Mouse (Mus musculus): ENCODE results near the gene Olfr573-ps1. TPM values are rescaled to one million over a fixed set of nuclear protein-coding genes. Genes with fewer than 3 reads are reported as not detected.

Gene Olfr573-ps1
- polyA plus RNA-seq (2012; rRNA removed; ENCODE audit: low replicate concordance): not detected in 2 replicates

DNA sequence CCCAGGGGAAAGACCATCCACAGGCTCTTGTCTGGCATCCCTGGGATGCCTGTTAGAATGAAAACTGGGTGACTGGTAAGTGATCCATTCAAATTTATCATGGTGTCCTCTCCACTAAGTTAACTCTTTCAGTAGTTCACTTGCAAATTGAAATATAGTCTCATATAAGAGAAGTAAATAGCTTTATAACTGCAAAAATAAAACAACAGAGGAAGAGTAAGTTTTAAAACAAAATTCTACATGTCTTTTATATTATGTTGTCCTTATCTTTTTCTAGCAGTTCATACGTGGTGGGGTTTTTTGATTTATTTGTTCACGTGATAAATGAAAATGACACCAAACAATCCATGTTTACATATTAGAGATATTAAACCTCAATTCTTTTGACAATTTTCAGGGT, at the start of gene Olfr573-ps1:
Gene Olfr573-ps1, minus strand, starts transcription at position 101 of the 400 bp plus-strand sequence.

GRCm38 (mm10) chr7:102989224-102989623, 46.8 kb upstream of the Olfr573-ps1 start, which contains the start of gene Olfr578:
Gene Olfr578 (minus strand): TSS chr7:102989324.

GRCm38 (mm10) chr7:102975843-102976242, 33.5 kb upstream of the Olfr573-ps1 start, which contains the start of gene Olfr577:
Gene Olfr577 (minus strand): TSS chr7:102975943.

GRCm38 (mm10) chr7:102962360-102962759, 20.0 kb upstream of the Olfr573-ps1 start, which contains the start of gene Olfr576:
Gene Olfr576 (plus strand): TSS chr7:102962660.

GRCm38 (mm10) chr7:102958593-102958992, 16.2 kb upstream of the Olfr573-ps1 start, which contains the start of gene Olfr575:
Gene Olfr575 (minus strand): TSS chr7:102958775.

DNA sequence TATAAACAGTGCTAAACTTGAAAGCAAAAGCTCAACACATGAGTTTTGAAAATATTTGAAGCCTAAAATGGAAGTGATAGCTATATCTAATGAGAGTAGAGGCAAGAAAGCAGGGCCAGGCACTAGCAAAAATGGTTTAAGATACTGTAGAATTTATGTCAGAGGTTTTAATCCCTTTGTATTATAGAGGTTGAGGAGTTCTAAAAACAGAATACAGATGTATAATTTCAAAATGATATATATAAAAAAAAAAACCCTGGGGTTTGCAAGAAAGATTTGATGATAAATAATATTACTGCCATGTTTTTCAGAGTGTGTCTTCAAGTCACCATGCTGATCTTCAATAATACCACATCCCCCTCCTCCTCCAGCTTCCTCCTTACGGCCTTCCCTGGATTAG, 5.8 kb upstream of the Olfr573-ps1 start, which contains the start of gene Olfr574:
Gene Olfr574, plus strand, starts transcription at position 301 of the 400 bp plus-strand sequence.

GRCm38 (mm10) chr7:102924109-102924508, 18.3 kb downstream of the Olfr573-ps1 start, which contains the start of gene Olfr572:
Gene Olfr572 (plus strand): TSS chr7:102924409.

DNA sequence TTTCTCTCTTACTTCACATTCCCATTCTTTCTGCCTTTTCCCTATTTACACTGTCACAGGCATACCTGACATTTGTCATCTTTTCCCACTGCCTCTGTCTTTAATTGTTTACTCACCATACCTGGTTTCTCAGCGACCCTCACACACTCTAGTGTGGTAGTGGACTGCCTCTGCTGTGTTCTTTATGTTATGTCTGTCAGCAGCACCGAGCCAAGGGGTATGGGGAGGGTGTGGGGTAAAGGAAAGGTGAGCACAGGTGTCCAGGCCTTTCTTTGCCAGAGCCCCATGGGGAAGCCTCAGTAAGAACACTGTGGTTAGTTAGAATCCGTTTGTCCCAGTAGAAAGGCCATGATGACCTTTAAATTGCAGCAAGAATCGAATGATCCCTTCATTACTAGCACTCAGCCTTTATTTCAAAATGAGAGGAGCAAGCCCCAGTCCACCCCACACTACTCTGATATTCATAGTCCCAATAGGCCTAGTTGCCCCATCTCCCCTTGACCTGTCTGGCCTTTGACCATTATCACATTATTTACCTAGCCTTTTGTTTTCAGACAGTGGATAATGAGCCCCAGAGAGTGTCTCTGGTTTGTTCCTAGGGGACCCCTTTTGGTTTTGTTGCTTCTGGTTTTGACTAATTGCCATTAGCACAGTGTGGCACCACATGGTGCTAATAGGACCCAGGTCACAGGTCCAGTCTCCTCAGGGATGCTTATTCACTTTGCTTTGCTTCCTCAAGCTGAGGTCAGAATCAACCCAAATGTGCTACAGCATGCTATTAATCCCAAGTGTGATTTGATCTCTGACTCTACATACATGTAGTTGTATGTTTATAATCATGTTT, 25.1 kb downstream of the Olfr573-ps1 start, which contains the start of gene Olfr571:
Gene Olfr571, minus strand, starts transcription at position 505 of the 844 bp plus-strand sequence.

Other genes starting within 250 kb of the Olfr573-ps1 start
- not detected in 2 replicates for gene Olfr557, start 246.7 kb downstream of the Olfr573-ps1 start, polyA plus RNA-seq (2012; rRNA removed; ENCODE audit: low replicate concordance)
- gene Olfr558, start 240.4 kb downstream of the Olfr573-ps1 start, polyA plus RNA-seq (2012; rRNA removed; ENCODE audit: low replicate concordance): 0.07 and 0.09 TPM in 2 replicates
- not detected in 2 replicates for gene Olfr33, start 223.5 kb downstream of the Olfr573-ps1 start, polyA plus RNA-seq (2012; rRNA removed; ENCODE audit: low replicate concordance)
- not detected in 2 replicates for gene Olfr559, start 215.1 kb downstream of the Olfr573-ps1 start, polyA plus RNA-seq (2012; rRNA removed; ENCODE audit: low replicate concordance)
- not detected in 2 replicates for gene Olfr560, start 183.2 kb downstream of the Olfr573-ps1 start, polyA plus RNA-seq (2012; rRNA removed; ENCODE audit: low replicate concordance)
- 0.24 and 0.67 TPM in 2 replicates for gene Olfr78, start 183.1 kb downstream of the Olfr573-ps1 start, polyA plus RNA-seq (2012; rRNA removed; ENCODE audit: low replicate concordance)
- gene Olfr561, start 171.4 kb downstream of the Olfr573-ps1 start, polyA plus RNA-seq (2012; rRNA removed; ENCODE audit: low replicate concordance): not detected in 2 replicates
- not detected in 2 replicates for gene Olfr564, start 139.1 kb downstream of the Olfr573-ps1 start, polyA plus RNA-seq (2012; rRNA removed; ENCODE audit: low replicate concordance)
- gene Olfr566, start 83.8 kb downstream of the Olfr573-ps1 start, polyA plus RNA-seq (2012; rRNA removed; ENCODE audit: low replicate concordance): not detected in 2 replicates
- gene Olfr568, start 65.5 kb downstream of the Olfr573-ps1 start, polyA plus RNA-seq (2012; rRNA removed; ENCODE audit: low replicate concordance): not detected in 2 replicates
- gene Olfr569, start 51.7 kb downstream of the Olfr573-ps1 start, polyA plus RNA-seq (2012; rRNA removed; ENCODE audit: low replicate concordance): not detected in 2 replicates
- not detected in 2 replicates for gene Olfr570, start 48.0 kb downstream of the Olfr573-ps1 start, polyA plus RNA-seq (2012; rRNA removed; ENCODE audit: low replicate concordance)
- not detected in 2 replicates for gene Olfr571, start 25.0 kb downstream of the Olfr573-ps1 start, polyA plus RNA-seq (2012; rRNA removed; ENCODE audit: low replicate concordance)
- gene Olfr572, start 18.2 kb downstream of the Olfr573-ps1 start, polyA plus RNA-seq (2012; rRNA removed; ENCODE audit: low replicate concordance): not detected in 2 replicates
- gene Olfr574, start 5.9 kb upstream of the Olfr573-ps1 start, polyA plus RNA-seq (2012; rRNA removed; ENCODE audit: low replicate concordance): not detected in 2 replicates
- not detected in 2 replicates for gene Olfr575, start 16.2 kb upstream of the Olfr573-ps1 start, polyA plus RNA-seq (2012; rRNA removed; ENCODE audit: low replicate concordance)
- gene Olfr576, start 20.1 kb upstream of the Olfr573-ps1 start, polyA plus RNA-seq (2012; rRNA removed; ENCODE audit: low replicate concordance): not detected in 2 replicates
- gene Olfr577, start 33.4 kb upstream of the Olfr573-ps1 start, polyA plus RNA-seq (2012; rRNA removed; ENCODE audit: low replicate concordance): not detected in 2 replicates
- gene Olfr578, start 46.7 kb upstream of the Olfr573-ps1 start, polyA plus RNA-seq (2012; rRNA removed; ENCODE audit: low replicate concordance): not detected in 2 replicates
- not detected in 2 replicates for gene Olfr582, start 95.4 kb upstream of the Olfr573-ps1 start, polyA plus RNA-seq (2012; rRNA removed; ENCODE audit: low replicate concordance)
- gene Olfr583, start 108.7 kb upstream of the Olfr573-ps1 start, polyA plus RNA-seq (2012; rRNA removed; ENCODE audit: low replicate concordance): not detected in 2 replicates
- not detected in 2 replicates for gene Olfr584, start 139.3 kb upstream of the Olfr573-ps1 start, polyA plus RNA-seq (2012; rRNA removed; ENCODE audit: low replicate concordance)
- not detected in 2 replicates for gene Olfr585, start 155.1 kb upstream of the Olfr573-ps1 start, polyA plus RNA-seq (2012; rRNA removed; ENCODE audit: low replicate concordance)
- gene Olfr586, start 183.1 kb upstream of the Olfr573-ps1 start, polyA plus RNA-seq (2012; rRNA removed; ENCODE audit: low replicate concordance): not detected in 2 replicates
- gene Olfr588-ps1, start 198.3 kb upstream of the Olfr573-ps1 start, polyA plus RNA-seq (2012; rRNA removed; ENCODE audit: low replicate concordance): not detected in 2 replicates
- gene Olfr589, start 213.8 kb upstream of the Olfr573-ps1 start, polyA plus RNA-seq (2012; rRNA removed; ENCODE audit: low replicate concordance): not detected in 2 replicates
- gene Olfr591, start 235.8 kb upstream of the Olfr573-ps1 start, polyA plus RNA-seq (2012; rRNA removed; ENCODE audit: low replicate concordance): not detected in 2 replicates
- not detected in 2 replicates for gene Olfr592, start 242.2 kb upstream of the Olfr573-ps1 start, polyA plus RNA-seq (2012; rRNA removed; ENCODE audit: low replicate concordance)

All from duodenum, adult 2 months (tissue).